Mouse (Mus musculus): ENCODE measurements around the gene Tmem98. TPM values are rescaled to one million over a fixed set of nuclear protein-coding genes. Genes with fewer than 3 reads are reported as not detected.
A peak's percentile ranks its signal among the peaks of the same experiment; 100 is the strongest.

Tmem98 gene
- total RNA-seq, 2 experiments from 2014 or later: 4.6 to 5.6 TPM

- DNase-seq (ENCODE audit: extremely low spot score in 1 of 2, low spot score in 2 of 2): no peak
- intact Hi-C loops (cut with DNase I): no loop called here
Observed at GRCm38 (mm10) chr11:80789647-80790240, 20.2 kb upstream of the Tmem98 start.

DNA sequence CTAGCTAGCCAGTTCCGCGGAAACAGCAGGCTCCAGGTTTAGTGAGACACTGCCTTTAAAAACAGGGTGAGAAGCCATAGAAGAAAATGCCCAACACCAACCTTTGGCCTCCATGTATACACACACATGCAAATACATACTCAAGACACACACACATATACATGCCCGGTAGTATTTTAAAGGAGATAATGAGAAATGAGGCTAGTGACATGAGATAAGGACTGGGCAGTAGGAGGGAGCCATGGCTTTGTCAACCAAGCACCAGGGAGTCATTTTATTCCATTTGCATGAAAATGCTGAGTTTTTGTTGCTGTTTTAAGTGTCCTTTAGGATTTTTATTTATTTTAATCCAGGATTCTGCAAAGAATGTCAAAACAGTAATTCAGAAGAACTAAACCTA, 19.6 kb upstream of the Tmem98 start:
- intact Hi-C loops (cut with DNase I): no loop called here
- no peak for DNase-seq (ENCODE audit: extremely low spot score in 1 of 2, low spot score in 2 of 2)

DNA sequence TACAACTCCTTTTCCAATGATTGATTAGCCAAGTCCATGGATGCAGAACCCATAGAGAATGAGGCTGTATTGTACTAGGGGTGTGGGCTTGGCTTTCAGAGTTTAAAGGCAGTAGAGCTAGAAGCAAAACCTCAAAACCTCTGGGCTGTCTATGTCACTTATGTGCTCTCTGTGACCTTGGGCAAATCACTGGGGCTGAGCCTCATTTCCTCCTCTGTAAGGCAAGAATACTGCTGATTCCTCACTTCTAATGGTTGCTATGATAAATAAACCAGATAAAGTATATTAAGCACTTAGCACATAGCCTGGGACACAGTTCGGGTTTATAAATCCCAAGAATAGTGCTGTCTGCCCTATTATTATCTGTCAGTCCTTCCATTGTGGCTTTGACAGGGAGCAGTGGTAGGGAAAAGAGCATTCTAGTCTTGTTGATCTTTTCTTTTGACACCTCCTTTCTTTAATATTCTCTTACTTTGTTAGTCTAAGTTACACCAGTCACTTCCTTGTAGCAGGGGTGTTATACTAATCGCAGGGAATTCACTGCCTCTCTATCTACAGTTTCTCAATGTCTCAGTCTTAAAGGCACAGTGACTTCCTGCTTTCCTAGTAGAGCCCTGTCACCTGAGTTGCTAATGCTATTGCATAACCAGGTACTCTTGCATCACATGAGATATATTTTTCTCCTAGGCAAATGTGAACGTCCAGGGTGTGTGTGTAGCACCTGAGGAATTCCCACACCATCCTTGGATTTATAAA, 18.1 kb upstream of the Tmem98 start:
- DNase-seq (ENCODE audit: extremely low spot score in 1 of 2, low spot score in 2 of 2): no peak
- intact Hi-C loops (cut with DNase I): no loop called here

- no peak for DNase-seq (ENCODE audit: extremely low spot score in 1 of 2, low spot score in 2 of 2)
- intact Hi-C loops (cut with DNase I): no loop called here
Observed at GRCm38 (mm10) chr11:80793386-80793785, 16.6 kb upstream of the Tmem98 start.

- no peak for DNase-seq (ENCODE audit: extremely low spot score in 1 of 2, low spot score in 2 of 2)
- intact Hi-C loops (cut with DNase I): no loop called here
Observed at GRCm38 (mm10) chr11:80794290-80794689, 15.7 kb upstream of the Tmem98 start.

GRCm38 (mm10) chr11:80795431-80795830, 14.5 kb upstream of the Tmem98 start:
- intact Hi-C loops (cut with DNase I): no loop called here
- no peak for DNase-seq (ENCODE audit: extremely low spot score in 1 of 2, low spot score in 2 of 2)

- no peak for DNase-seq (ENCODE audit: extremely low spot score in 1 of 2, low spot score in 2 of 2)
- intact Hi-C loops (cut with DNase I): no loop called here
Observed at GRCm38 (mm10) chr11:80799979-80800378, 10.0 kb upstream of the Tmem98 start.

DNA sequence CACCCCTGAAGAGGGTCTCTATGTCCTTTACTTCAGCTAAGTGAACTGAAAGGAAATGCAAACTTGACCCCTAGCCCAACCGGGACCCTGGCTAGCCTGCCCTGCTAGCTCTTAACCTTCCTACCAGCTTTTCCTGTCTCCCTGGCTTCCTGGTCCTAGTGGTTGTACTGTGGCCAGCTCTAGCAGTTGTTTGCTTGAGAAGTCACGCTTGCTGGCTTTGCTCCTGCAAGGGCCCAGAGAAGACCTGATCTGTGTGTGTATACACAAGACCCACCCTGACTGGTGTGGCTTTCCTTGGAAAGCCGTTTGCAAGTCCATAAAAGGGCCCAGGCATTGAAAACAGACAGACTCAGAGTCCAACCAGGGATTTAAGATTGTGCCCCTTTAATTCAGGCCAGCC, 7.3 kb upstream of the Tmem98 start:
- DNase-seq (ENCODE audit: extremely low spot score in 1 of 2, low spot score in 2 of 2): peak in 1 of 2 experiments; percentile 47
- intact Hi-C loops (cut with DNase I): no loop called here

DNA sequence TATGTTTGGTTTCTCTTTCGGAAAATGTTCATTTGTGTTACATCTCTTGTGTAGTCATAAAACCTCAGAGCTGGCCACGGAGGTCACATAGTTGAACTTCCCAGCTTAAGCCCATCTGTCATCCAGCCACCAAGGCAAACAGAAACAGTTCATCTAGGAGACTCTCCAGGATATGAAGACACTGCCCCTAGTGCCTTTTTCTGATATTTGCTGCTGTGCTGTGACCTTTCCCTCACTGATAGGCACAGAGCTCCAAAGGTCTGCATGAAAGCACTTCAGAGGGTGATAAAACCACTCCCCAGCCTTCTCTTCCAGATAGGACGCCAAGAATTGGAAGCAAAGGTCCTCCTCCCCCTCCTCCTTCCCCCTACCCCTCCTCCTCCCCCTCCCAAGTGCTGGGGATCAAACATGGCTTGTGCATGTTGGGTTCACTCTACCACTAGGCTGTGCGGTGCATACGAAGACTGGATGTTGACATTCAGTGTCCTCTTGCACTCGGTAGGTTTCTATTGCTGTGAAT, 1.4 kb upstream of the Tmem98 start:
- intact Hi-C loops (cut with DNase I): no loop called here
- no peak for DNase-seq (ENCODE audit: extremely low spot score in 1 of 2, low spot score in 2 of 2)

- intact Hi-C loops (cut with DNase I): no loop called here
- no peak for DNase-seq (ENCODE audit: extremely low spot score in 1 of 2, low spot score in 2 of 2)
Observed at GRCm38 (mm10) chr11:80809666-80809992, 346 bp upstream of the Tmem98 start.

DNA sequence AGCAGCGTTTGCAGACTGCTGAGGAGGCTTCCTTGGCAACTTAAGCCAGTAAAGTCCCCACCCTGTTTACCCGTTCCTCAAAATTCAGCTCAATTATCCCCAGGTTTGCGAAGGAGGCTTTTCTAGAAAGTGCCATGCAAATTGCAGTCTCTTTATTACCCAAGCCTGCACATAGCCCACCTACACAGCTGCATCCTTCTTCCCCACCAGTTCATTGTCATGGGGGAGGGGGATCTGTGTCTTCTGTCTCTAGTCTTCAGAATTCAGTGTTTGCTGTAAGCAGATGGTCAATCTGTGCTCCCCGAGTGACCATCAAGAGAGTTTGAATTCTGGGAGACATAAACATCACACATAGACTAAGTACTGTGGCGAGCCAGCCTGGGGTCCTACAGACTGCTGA, 1.2 kb downstream of the Tmem98 start:
- DNase-seq (ENCODE audit: extremely low spot score in 1 of 2, low spot score in 2 of 2): no peak
- intact Hi-C loops (cut with DNase I): no loop called here

DNA sequence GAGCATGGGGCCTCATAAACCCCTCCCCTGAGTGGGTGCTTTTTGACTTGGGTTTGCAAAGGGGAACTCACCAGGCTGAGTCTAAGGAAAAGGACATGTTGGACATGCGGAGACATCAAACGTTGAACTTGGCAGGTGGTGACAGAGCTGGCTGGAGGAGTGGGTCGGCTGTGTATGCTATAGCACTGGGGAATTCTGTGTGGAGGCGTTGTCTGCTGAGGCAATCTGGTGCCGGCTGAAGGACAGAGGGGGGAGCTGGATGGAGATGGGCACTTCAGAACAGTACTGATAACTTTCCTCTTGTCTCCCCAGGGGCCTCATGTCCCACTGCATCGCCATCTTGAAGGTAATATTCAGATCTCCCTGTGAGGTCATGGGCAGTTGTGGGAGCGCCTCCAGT, 5.4 kb downstream of the Tmem98 start:
- DNase-seq (ENCODE audit: extremely low spot score in 1 of 2, low spot score in 2 of 2): no peak
- intact Hi-C loops (cut with DNase I): no loop called here

DNA sequence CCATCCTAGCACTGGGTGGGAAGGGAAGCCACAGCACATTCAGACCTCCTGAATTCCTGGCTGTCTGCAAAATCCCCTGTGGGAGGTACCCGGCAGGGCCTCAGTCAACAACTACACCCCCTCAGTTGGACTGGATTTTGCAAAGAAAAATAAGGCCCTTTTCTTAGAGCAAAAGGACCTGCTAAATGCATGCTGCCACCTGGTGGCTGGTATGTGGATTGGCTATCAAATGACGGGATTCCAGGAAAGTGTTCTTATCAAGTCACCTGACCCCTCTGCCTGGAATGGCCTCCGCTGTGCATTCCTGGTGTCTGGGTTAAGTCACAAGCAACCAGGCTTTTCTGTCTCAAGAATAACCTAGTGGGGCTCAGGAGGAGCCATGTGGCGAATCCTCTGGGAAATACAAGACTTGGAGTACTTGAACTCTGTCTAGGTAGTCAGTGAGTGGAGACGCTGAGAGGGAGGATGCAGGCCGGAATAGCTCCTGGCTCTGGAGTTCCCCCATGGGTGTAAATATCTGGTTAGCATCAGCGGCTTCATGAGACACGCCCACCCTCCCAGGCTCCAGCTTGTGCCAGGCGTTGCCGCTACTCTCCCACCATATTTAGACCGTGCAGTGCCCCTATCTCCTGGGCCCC, 8.2 kb downstream of the Tmem98 start:
- intact Hi-C loops (cut with DNase I): loop anchor here (2.0 kb wide), 1 partner anchor 121 kb away; no protein-coding TSS in a partner anchor

GRCm38 (mm10) chr11:80820085-80820484, 10.1 kb downstream of the Tmem98 start:
- intact Hi-C loops (cut with DNase I): loop anchor here (2.0 to 5.0 kb wide), 2 partner anchors 332 to 793 kb away; no protein-coding TSS in a partner anchor
- no peak for DNase-seq (ENCODE audit: extremely low spot score in 1 of 2, low spot score in 2 of 2)

More for the DNA sequence above, 8.2 kb downstream of the Tmem98 start:
- DNase-seq (ENCODE audit: extremely low spot score in 1 of 2, low spot score in 2 of 2): peak; percentile 71 to 75

GRCm38 (mm10) chr11:80821296-80821695, 11.3 kb downstream of the Tmem98 start:
- peak; percentile 34 to 60 for DNase-seq (ENCODE audit: extremely low spot score in 1 of 2, low spot score in 2 of 2)
- intact Hi-C loops (cut with DNase I): loop anchor here (2.0 to 5.0 kb wide), 2 partner anchors 331 to 792 kb away; no protein-coding TSS in a partner anchor

DNA sequence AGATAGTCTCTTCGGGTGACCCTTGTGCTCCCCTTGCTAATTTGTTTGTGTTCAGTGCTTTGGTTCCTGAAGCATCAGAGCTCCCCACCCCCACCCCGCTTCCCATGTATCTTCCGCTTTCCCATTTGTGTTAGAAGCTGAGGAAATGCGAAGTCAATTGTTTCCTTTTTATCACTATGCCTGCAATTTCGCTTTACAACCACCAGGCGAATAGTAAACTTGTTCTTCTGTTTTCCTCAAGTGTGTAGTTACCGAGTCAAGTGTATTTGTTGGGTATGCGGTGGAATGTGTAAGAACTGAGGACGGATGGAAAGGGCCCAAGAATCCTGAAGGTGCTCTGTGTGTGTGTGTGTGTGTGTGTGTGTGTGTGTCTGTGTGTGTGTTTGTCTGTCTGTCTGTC, 11.8 kb downstream of the Tmem98 start:
- intact Hi-C loops (cut with DNase I): loop anchor here (2.0 to 5.0 kb wide), 2 partner anchors 331 to 791 kb away; no protein-coding TSS in a partner anchor
- DNase-seq (ENCODE audit: extremely low spot score in 1 of 2, low spot score in 2 of 2): no peak

DNA sequence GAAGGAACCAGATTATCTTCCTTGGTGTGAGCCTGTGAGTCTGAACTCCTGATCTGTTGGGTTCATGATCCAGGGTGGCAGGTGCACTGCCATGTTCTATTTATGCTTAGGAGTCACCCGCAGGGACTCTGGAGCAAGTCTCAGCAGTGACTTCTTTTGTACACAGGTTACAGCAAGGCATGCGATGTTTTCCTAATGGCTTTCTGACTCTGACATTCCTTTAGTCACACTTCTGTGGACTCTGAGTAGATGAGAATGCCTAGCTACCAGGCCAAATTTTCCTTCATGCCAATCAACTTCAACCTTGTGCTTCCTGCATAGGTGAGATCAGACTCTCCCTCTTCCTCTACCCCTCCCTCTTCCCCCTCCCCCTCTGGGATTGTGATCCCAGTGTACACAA, 25.4 kb downstream of the Tmem98 start:
- intact Hi-C loops (cut with DNase I): no loop called here

GRCm38 (mm10) chr11:80835841-80836240, 25.9 kb downstream of the Tmem98 start:
- intact Hi-C loops (cut with DNase I): no loop called here
- DNase-seq (ENCODE audit: extremely low spot score in 1 of 2, low spot score in 2 of 2): no peak

More for the DNA sequence above, 25.4 kb downstream of the Tmem98 start:
- DNase-seq (ENCODE audit: extremely low spot score in 1 of 2, low spot score in 2 of 2): no peak

- intact Hi-C loops (cut with DNase I): no loop called here
Observed at GRCm38 (mm10) chr11:80838724-80839123, 28.7 kb downstream of the Tmem98 start.

GRCm38 (mm10) chr11:80843435-80843834, 33.5 kb downstream of the Tmem98 start:
- no peak for DNase-seq (ENCODE audit: extremely low spot score in 1 of 2, low spot score in 2 of 2)
- intact Hi-C loops (cut with DNase I): no loop called here

More at GRCm38 (mm10) chr11:80838724-80839123, 28.7 kb downstream of the Tmem98 start:
- DNase-seq (ENCODE audit: extremely low spot score in 1 of 2, low spot score in 2 of 2): no peak

Data from left cerebral cortex, postnatal 10 days (tissue).